Mouse (Mus musculus) limb, embryonic 13.5 days (tissue): ENCODE results near the gene Fyn. TPM values are rescaled to one million over a fixed set of nuclear protein-coding genes. Genes with fewer than 3 reads are reported as not detected.

Source experiments
- ATAC-seq: fragments of 200-750 bp; cut with Nextera tagmentation; 2 replicates; pipeline ENCODE4 v1.8.0; 2017; ENCODE audit warnings: low read depth, moderate number of reproducible peaks, moderate TSS enrichment; ENCODE audit not compliant: low FRiP score
- H3K27ac ChIP-seq: fragments of 300-500 bp; sonication (generic); 2 replicates; pipeline ENCODE4 v1.5.1; 2015; ENCODE audit warnings: inconsistent platforms, mild to moderate bottlenecking, moderate library complexity
- H3K27me3 ChIP-seq: fragments of 300-500 bp; sonication (generic); 2 replicates; pipeline ENCODE4 v1.6.1; 2015; ENCODE audit warnings: mild to moderate bottlenecking, inconsistent platforms
- H3K36me3 ChIP-seq: fragments of 300-500 bp; sonication (generic); 2 replicates; pipeline ENCODE4 v1.6.1; 2015; ENCODE audit warnings: inconsistent platforms, mild to moderate bottlenecking, moderate library complexity
- H3K4me1 ChIP-seq: fragments of 300-500 bp; sonication (generic); 2 replicates; pipeline ENCODE4 v1.6.1; 2015; ENCODE audit warnings: inconsistent platforms
- H3K4me2 ChIP-seq: fragments of 300-500 bp; sonication (generic); replicated peaks from 2 replicates; pipeline ENCODE4 v1.6.1; 2015; ENCODE audit warnings: inconsistent platforms, mild to moderate bottlenecking, moderate library complexity
- H3K4me3 ChIP-seq: fragments of 300-500 bp; sonication (generic); 2 replicates; pipeline ENCODE4 v1.5.1; 2015; ENCODE audit warnings: moderate library complexity, mild to moderate bottlenecking, inconsistent platforms
- H3K9ac ChIP-seq: fragments of 300-500 bp; sonication (generic); 2 replicates; pipeline ENCODE4 v1.6.1; 2015; ENCODE audit warnings: mild to moderate bottlenecking, inconsistent platforms
- H3K9me3 ChIP-seq: fragments of 300-500 bp; sonication (generic); 2 replicates; pipeline ENCODE4 v1.6.1; 2016; ENCODE audit warnings: inconsistent platforms
- WGBS: fragments of 180-500 bp; shearing (Covaris S2); methylation state at CpG from one replicate; pipeline ENCODE4 v1.1.7; 2015; 5-methylcytosine and 5-hydroxymethylcytosine counted together
- polyA plus RNA-seq: library from polyadenylated mRNA; unstranded; fragments of >200 nt; fragmentation: Nextera tagmentation; extraction: Ambion mirVana; gene quantifications from 2 replicates; pipeline ENCODE4 v1.2.1, GENCODE M21; 2015

The Fyn gene
- polyA plus RNA-seq, 1 experiment from 2014 or later = 28.0 TPM

DNA sequence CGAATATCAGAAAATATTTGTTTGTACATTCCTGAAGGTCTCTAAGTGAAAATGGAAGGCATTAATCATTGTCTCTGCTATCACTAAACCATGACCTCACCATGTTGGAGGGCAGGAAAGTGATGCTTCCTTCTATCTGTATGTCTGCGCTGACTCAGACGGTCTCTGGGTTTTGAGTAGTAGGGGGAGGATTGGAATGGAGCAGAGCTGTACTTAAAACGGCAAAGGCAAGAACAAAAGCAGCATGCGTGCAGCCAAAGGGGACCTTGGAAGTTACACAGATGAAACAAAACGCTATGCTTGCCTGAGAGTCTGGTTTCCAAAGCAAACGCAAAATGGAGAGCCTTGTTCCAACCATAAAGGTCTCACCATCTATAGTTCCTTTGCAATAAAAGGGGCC, 202.4 kb downstream of the Fyn start:
- H3K27ac ChIP-seq = no peak overlapping the region

DNA sequence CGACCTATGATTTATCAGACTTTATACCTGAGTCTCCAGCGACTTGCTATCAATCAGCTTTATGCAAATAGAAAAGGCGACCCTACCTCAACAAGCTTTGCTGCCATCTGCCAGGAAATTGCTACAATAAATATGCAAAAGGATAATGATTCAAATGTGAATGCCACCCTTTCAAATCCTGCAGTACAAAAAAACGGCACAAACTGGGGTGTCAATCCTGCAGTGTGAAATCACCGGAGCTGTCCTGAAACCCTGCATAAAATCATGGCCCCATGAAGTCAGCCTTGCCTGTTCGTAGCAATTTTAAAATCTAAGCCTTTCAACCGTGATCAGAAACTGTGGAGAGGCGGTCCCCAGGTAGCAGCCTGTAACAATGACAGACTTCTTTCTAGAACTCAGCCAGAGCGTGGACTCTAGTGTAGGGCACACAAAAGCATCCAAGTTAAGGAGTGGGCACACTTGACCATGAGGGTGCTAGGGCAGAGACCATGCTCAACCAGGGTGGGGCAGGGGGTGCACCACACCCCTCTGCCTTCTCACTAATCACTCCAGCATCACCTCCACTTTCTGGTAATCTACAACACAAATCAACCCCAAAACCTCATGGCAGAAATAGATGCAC, 203.5 kb downstream of the Fyn start:
- 60% methylated on average over 9 of the region's 9 CpGs for WGBS
- H3K36me3 ChIP-seq = no peaks in the 10 kb centered on the region
- no peaks in the 10 kb centered on the region for H3K9me3 ChIP-seq
- H3K27ac ChIP-seq = no peak overlapping the region
- no peak overlapping the region for H3K9ac ChIP-seq
- no peaks in the 10 kb centered on the region for H3K27me3 ChIP-seq
- H3K4me2 ChIP-seq = no peak overlapping the region
- peaks cover 22% of the 10 kb centered on the region for H3K4me1 ChIP-seq
- H3K4me3 ChIP-seq = no peak overlapping the region
- no peak for ATAC-seq

More for the DNA sequence above, 202.4 kb downstream of the Fyn start:
- Histone ChIP-seq H3K4me1 (peaks cover 18% of the 10 kb centered on the region), H3K9ac (no peak overlapping the region), H3K27me3 (no peaks in the 10 kb centered on the region), H3K4me2 (no peak overlapping the region), H3K4me3 (no peak overlapping the region), H3K36me3 (peaks cover 5% of the 10 kb centered on the region; the same call in 1 of the 2 replicates), H3K9me3 (no peaks in the 10 kb centered on the region)
- 57% methylated on average over 7 of the region's 7 CpGs for WGBS
- ATAC-seq = no peak

DNA sequence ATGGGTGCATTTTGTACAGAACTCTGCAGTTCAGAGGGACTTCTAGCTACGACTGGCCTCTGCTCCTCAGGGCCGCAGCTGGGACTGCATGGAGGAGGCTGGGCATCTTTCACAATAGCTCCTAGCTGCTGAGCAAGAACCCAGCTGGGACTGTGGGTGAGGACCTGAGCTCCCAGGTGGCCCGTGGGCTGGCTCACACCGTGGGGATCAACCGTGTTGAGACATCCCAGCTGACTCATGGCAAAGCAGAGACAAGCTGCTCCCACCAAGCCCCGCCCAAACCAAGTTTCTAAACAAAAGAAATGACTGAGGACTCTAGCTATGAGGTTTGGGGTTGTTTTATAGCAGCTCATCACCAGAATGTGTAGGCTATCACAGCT, 204.0 kb downstream of the Fyn start:
- ATAC-seq = no peak
- 50% methylated on average over 6 of the region's 6 CpGs for WGBS
- Histone ChIP-seq H3K27me3 (no peaks in the 10 kb centered on the region), H3K36me3 (no peaks in the 10 kb centered on the region), H3K4me3 (no peak overlapping the region), H3K4me2 (no peak overlapping the region), H3K9me3 (no peaks in the 10 kb centered on the region), H3K4me1 (peaks cover 22% of the 10 kb centered on the region), H3K27ac (no peak overlapping the region), H3K9ac (no peak overlapping the region)

DNA sequence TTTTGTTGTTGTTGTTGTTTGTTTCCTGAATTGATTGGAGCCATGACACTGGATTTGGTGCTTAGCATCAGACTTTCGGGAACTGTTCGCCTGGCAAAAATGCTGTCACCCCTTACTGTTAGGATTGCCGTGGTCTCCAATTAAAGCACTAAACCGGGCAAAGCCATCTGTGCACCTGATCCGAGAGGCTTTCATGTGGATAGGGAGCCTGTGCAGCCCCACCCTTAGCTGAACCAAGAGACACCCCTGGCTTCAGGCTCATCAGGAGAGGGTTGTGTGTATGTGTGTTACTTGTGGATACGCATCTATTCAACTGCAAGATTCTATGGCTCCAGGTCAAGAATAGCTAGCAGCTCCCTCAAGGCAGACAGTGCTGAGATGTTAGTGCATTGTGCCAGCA, 207.8 kb downstream of the Fyn start:
- H3K9ac ChIP-seq = no peak overlapping the region
- H3K36me3 ChIP-seq = no peaks in the 10 kb centered on the region
- H3K4me1 ChIP-seq = peaks cover 24% of the 10 kb centered on the region
- H3K9me3 ChIP-seq = no peaks in the 10 kb centered on the region
- H3K27me3 ChIP-seq = no peaks in the 10 kb centered on the region
- no peak overlapping the region for H3K4me2 ChIP-seq
- no peak overlapping the region for H3K4me3 ChIP-seq
- WGBS = 66% methylated on average over 6 of the region's 6 CpGs
- no peak overlapping the region for H3K27ac ChIP-seq
- no peak for ATAC-seq

DNA sequence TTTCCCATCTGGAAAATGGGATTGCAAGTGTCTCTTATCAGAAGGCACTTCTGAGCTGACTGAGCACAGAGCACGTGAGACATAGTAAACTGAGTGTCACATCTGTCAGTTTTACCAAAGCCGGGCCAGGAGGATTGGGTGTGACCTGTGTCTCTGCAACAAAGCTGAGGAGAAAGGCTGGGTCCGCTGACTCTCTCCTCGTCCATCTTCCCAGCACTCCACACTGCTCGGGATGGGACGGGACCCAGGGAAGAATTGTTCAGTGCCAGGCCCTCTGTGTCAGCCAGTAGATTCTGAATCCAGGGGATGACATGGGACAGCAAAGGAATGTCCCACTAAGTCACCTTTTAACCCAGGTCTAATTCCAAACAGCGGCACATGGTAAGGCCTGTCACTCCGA, 211.8 kb downstream of the Fyn start:
- ATAC-seq = no peak
- no peak overlapping the region for H3K9ac ChIP-seq
- H3K27ac ChIP-seq = no peak overlapping the region
- H3K4me3 ChIP-seq = no peak overlapping the region
- no peaks in the 10 kb centered on the region for H3K27me3 ChIP-seq
- no peaks in the 10 kb centered on the region for H3K9me3 ChIP-seq
- peaks cover 33% of the 10 kb centered on the region for H3K4me1 ChIP-seq
- 67% methylated on average over 8 of the region's 8 CpGs for WGBS
- H3K36me3 ChIP-seq = no peaks in the 10 kb centered on the region
- H3K4me2 ChIP-seq = no peak overlapping the region

DNA sequence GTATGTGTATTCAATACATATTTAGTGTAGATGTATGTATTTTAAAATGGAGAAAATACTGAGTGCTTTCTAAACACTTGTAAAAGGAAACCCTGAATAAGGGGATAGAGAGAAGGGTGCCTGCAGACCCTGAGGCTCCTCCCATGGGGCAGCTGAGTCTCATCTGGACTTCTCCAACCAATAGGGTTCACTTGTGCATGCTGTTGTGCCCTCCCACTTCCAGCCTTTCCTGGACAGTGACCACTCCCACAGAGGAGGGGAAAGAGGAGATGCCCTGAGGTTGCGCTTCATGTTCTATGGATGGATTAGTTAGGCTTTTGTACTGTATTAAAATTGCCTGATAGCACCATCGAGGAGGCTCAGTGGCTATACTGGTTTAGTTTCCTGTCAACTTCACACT, 213.7 kb downstream of the Fyn start:
- H3K27ac ChIP-seq = no peak overlapping the region
- 86% methylated on average over 2 of the region's 2 CpGs for WGBS
- H3K4me1 ChIP-seq = peaks cover 33% of the 10 kb centered on the region
- H3K9me3 ChIP-seq = no peaks in the 10 kb centered on the region
- no peak for ATAC-seq
- no peak overlapping the region for H3K4me2 ChIP-seq
- H3K36me3 ChIP-seq = no peaks in the 10 kb centered on the region
- H3K4me3 ChIP-seq = no peak overlapping the region
- H3K9ac ChIP-seq = no peak overlapping the region
- H3K27me3 ChIP-seq = no peaks in the 10 kb centered on the region

DNA sequence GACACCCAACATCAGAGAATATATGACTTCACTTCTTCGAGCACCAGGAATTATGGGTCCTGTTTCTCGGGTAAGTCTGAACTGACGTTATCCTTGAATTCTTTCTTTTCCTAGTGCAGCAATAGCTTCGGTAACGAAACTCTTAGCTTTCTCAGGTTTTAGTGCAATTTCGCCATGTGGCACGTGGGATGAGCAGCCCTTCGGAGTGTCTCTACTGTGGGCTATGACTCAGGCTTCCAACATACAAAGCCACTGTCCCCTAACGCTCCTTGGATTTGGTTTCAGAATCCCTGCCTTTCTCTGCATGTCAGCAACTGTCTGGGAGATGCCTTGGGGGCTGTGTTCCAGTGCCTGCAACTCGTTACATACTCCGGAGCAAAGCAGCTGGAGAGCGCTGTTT, 215.1 kb downstream of the Fyn start:
- Histone ChIP-seq H3K9me3 (no peaks in the 10 kb centered on the region), H3K9ac (no peak overlapping the region), H3K4me3 (no peak overlapping the region), H3K4me1 (peaks cover 46% of the 10 kb centered on the region), H3K4me2 (no peak overlapping the region), H3K27me3 (no peaks in the 10 kb centered on the region), H3K36me3 (no peaks in the 10 kb centered on the region), H3K27ac (peak overlapping the region; percentile 48; the same call in 1 of the 2 replicates)
- ATAC-seq = no peak
- WGBS = 57% methylated on average over 12 of the region's 12 CpGs

DNA sequence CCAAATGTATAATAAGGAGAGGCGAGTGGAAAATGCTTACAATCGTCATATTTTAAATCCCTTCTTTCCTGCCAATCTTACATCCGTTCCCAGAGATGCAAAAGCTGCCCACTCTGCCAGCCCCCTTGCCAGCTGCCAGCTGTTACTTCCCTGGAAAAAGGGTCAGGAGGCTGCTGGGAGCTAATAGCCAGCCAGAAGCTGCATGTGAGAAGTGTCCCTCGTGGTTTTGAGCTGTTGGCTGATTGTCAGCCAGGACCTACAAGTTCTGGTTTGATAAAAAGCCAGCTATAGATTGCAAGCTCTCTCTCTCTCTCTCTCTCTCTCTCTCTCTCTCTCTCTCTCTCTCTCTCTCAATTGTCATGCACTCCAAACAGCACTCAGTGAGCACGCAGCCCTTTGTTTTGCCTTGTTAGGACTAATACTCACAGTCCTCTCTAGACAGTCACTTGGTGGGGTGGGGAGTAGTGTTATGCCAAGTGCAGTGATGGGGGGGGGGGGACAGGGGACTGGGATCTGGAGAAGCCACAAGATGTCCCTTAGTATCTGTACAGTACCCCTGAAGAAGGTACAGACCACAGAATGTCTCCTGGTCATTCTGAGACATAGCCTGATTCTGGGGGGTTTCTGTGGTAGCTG, 218.8 kb downstream of the Fyn start:
- no peak overlapping the region for H3K4me2 ChIP-seq
- no peak overlapping the region; the same call in 1 of the 2 replicates for H3K27ac ChIP-seq
- 58% methylated on average over 5 of the region's 5 CpGs for WGBS
- no peaks in the 10 kb centered on the region for H3K9me3 ChIP-seq
- no peak overlapping the region for H3K4me3 ChIP-seq
- no peak for ATAC-seq
- H3K9ac ChIP-seq = 0 out of 2 replicates have a peak overlapping the region, but pooled peaks have one; percentile 45
- peaks cover 31% of the 10 kb centered on the region for H3K4me1 ChIP-seq
- no peaks in the 10 kb centered on the region for H3K27me3 ChIP-seq
- H3K36me3 ChIP-seq = no peaks in the 10 kb centered on the region

DNA sequence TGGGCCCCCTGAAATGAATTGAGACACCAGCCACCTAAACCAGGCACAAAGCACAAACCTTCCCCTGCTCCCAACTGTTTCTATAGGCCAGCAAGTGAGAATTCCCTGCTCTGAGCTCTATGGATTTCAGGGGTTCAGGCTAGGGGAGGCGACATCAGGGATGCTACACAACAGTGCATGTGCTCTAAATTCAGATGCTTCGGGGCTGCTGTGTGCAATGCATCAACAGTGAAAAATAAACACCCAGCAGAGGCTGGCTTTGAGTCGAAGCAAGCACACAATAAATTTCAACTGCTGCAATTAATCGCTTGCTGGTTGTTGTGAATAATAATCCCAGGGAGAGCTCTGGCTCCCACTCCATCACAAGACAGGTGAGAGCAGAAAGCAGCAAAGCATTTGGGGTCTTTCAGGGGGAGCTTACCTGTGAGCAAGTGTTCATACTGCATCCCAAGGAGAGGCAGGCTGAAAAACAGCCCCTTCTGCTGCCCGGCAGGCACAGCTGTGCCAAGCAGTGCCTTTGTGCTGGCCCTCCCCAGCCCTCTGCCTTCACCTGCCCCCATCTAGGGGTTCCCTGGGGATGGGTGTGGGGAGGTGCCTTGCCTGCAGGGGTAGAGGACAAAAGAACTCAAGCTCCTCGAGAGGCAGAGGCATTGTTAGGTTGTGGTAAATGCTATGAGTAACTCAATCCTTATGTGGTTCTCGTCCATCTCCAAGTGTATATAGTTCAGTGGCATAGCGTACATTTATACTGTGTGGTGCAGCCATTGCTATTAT, 219.5 kb downstream of the Fyn start:
- H3K27me3 ChIP-seq = no peaks in the 10 kb centered on the region
- no peak; the same call in 1 of the 2 replicates for ATAC-seq
- no peak overlapping the region for H3K9ac ChIP-seq
- no peak overlapping the region; the same call in 1 of the 2 replicates for H3K27ac ChIP-seq
- 37% methylated on average over 8 of the region's 8 CpGs for WGBS
- H3K36me3 ChIP-seq = no peaks in the 10 kb centered on the region
- peaks cover 7% of the 10 kb centered on the region; the same call in 1 of the 2 replicates for H3K9me3 ChIP-seq
- peaks cover 31% of the 10 kb centered on the region for H3K4me1 ChIP-seq
- no peak overlapping the region for H3K4me2 ChIP-seq
- H3K4me3 ChIP-seq = no peak overlapping the region

DNA sequence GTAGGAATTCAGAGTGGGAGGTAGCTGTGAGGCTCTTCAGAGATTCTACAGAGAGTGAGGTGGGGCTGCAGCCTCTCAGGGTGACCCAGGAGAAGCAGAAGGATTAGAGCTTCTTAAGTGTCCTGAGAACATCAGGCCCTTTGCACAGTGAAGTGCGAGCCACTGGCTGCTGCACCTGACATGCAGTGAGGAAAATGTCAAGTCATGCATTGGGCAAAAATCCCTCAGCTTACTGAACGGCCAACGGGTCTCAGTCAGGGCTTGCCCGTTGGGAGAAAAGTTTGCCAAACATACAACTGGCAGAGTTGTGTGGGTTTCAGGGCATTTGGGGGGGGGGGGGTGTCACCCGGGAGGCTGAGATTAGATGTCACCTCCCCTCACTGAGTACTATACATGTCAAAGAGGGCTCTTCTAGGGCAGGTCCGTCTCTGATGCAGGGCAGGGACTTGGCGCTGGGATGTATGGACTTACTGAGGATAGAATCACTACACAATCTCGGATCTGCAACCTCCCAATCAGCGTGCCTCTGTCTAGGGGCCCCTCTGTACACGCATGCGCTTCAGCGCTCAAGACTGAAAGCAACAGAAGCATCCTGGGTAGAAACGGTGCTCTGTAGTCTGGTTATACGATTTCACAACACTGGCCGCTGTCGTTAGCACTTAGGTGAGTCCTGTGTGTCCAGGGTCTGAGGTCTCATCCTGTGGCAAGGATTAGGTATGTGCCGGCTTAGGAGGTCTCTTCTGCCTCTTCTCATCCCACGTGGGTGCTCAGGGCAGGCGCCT, 221.3 kb downstream of the Fyn start:
- ATAC-seq = no peak
- no peak overlapping the region for H3K27ac ChIP-seq
- H3K4me3 ChIP-seq = no peak overlapping the region
- H3K27me3 ChIP-seq = no peaks in the 10 kb centered on the region
- no peak overlapping the region for H3K9ac ChIP-seq
- peaks cover 14% of the 10 kb centered on the region for H3K9me3 ChIP-seq
- H3K4me1 ChIP-seq = peaks cover 18% of the 10 kb centered on the region
- WGBS = 81% methylated on average over 19 of the region's 19 CpGs
- no peaks in the 10 kb centered on the region for H3K36me3 ChIP-seq
- H3K4me2 ChIP-seq = no peak overlapping the region

DNA sequence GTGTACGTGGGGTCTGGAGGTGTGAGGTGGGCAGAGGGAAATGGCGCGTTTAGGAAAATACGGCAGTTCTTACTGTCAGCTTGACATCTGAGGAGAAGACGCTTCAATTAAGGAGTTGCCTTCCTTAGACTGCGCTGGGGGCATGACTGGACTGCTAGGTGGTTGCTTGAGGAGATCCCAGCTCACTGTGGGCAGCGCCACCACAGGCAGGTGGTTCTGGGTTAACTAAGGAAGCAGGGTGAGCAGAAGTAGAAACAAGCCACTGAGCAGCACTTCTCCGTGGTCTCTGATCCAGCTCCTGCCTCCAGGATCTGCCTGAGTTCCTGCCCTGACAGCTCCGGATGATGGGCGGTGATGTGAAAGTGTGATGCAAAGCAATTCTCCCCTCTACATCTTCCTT, 222.0 kb downstream of the Fyn start:
- H3K9ac ChIP-seq = no peak overlapping the region
- H3K4me1 ChIP-seq = peaks cover 23% of the 10 kb centered on the region
- no peaks in the 10 kb centered on the region for H3K27me3 ChIP-seq
- no peak overlapping the region for H3K4me2 ChIP-seq
- no peak overlapping the region for H3K27ac ChIP-seq
- ATAC-seq = no peak
- 80% methylated on average over 10 of the region's 10 CpGs for WGBS
- H3K9me3 ChIP-seq = peaks cover 14% of the 10 kb centered on the region
- no peak overlapping the region for H3K4me3 ChIP-seq
- H3K36me3 ChIP-seq = no peaks in the 10 kb centered on the region

DNA sequence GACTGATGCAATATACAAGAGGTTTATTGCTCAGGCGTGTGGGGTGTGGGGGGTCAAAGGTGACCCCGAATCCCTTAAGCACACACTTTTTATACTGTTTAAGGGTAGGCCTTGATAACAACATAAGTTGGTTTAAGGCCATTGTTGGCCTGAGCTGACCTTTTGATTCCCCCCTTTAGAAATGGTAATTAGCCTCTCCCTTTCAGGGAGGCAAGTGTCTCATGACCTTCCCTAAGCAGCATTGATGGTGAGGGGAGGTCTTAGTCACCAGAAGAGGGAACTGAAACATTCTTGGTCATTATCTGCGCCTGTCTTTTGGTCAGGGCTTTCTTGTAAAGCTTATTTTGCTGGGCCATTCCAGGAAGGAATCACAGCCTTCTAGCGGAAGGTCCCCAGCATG, 223.8 kb downstream of the Fyn start:
- peaks cover 35% of the 10 kb centered on the region for H3K4me1 ChIP-seq
- H3K4me2 ChIP-seq = no peak overlapping the region
- no peak for ATAC-seq
- H3K9ac ChIP-seq = no peak overlapping the region
- H3K4me3 ChIP-seq = no peak overlapping the region
- H3K27ac ChIP-seq = no peak overlapping the region
- H3K9me3 ChIP-seq = peaks cover 14% of the 10 kb centered on the region
- no peaks in the 10 kb centered on the region for H3K27me3 ChIP-seq
- 91% methylated on average over 4 of the region's 4 CpGs for WGBS
- H3K36me3 ChIP-seq = no peaks in the 10 kb centered on the region
